Mouse (Mus musculus): Measurements from ENCODE around the gene Zbtb18. TPM values are rescaled to one million over a fixed set of nuclear protein-coding genes. Genes with fewer than 3 reads are reported as not detected.

Gene Zbtb18
- polyA plus RNA-seq, 1 experiment from 2014 or later, result 2.1 TPM

DNA sequence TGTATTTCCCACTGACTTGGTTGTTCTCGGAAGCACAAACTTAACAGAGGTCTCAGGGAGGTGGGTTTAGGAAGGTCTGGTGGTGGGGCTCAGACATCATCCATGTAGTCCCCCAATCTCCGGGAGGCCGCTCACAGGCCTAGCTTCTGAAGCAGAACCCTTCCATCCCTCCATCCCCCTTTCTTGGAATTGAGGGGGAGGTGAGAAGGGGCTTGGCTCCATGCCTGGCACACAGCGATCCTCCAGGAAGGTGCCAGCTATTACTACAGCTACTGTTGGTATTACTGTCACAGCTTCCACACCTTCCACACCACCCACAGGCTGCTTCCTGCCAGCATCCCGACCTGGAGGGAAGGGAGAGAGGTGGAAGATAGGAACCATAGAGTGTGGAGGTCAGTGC, 26.3 kb downstream of the Zbtb18 start:
- Histone ChIP-seq H3K4me3 (no peak overlapping the region), H3K27me3 (replicated peaks; ENCODE audit: low read depth, poor library complexity, severe bottlenecking) (0 out of 2 replicates have a peak, but pooled peaks cover 5% of the 10 kb centered on the region), H3K27ac (replicated peaks) (no peak overlapping the region), H3K36me3 (replicated peaks) (no peaks in the 10 kb centered on the region), H3K4me1 (no peaks in the 10 kb centered on the region), H3K9me3 (no peaks in the 10 kb centered on the region)
- 89% methylated on average over 5 of the region's 5 CpGs for whole genome bisulfite sequencing
- no peak for DNase-seq (ENCODE audit: low spot score)

GRCm38 (mm10) chr1:177470091-177470490, 27.9 kb downstream of the Zbtb18 start:
- H3K4me1 ChIP-seq, result no peaks in the 10 kb centered on the region
- 0 out of 2 replicates have a peak overlapping the region, but pooled peaks have one; percentile 44 for H3K27ac ChIP-seq (replicated peaks)
- no peak for DNase-seq (ENCODE audit: low spot score)
- WGBS, result 79% methylated on average over 4 of the region's 4 CpGs
- no peaks in the 10 kb centered on the region for H3K36me3 ChIP-seq (replicated peaks)
- H3K4me3 ChIP-seq, result no peak overlapping the region
- 0 out of 2 replicates have a peak, but pooled peaks cover 5% of the 10 kb centered on the region for H3K27me3 ChIP-seq (replicated peaks; ENCODE audit: low read depth, poor library complexity, severe bottlenecking)
- no peaks in the 10 kb centered on the region for H3K9me3 ChIP-seq

- no peaks in the 10 kb centered on the region for H3K36me3 ChIP-seq (replicated peaks)
- H3K4me1 ChIP-seq, result no peaks in the 10 kb centered on the region
- no peak overlapping the region for H3K27ac ChIP-seq (replicated peaks)
- no peak overlapping the region for H3K4me3 ChIP-seq
- H3K27me3 ChIP-seq (replicated peaks; ENCODE audit: low read depth, poor library complexity, severe bottlenecking), result 0 out of 2 replicates have a peak, but pooled peaks cover 5% of the 10 kb centered on the region
- 74% methylated on average over 2 of the region's 2 CpGs for WGBS
- no peak for DNase-seq (ENCODE audit: low spot score)
- no peaks in the 10 kb centered on the region for H3K9me3 ChIP-seq
These were observed 28.8 kb downstream of the Zbtb18 start for GRCm38 (mm10) chr1:177470951-177471350.

DNA sequence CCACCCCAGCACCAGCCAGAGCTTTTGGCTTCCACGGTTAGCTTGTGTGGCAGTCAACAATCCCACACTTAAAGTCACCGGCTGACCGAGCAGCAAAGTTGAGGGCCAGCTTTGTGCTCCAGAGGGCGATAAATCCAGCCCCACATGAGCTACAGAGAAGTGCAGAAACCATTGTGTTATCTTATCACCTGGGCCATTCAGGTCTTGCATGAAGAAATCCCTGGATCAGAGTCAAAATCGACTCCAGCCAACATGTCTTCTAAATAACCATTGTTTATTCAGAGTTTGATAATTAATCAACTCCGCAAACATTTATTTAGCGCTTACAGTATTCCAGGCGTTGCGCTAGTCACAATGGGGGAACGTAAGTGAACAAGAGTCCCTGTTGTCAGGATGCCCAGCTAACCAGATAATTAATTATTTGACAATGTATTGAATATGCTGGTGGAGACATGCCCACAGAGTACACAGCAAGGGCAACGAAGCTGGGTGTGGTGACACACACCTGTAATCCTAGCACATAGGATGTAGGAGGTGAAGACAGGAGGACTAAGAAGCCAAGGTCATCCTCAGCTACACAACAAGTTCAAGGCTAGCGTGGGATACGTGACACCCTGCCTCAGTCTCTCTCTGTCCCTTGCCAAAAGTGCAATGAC, 33.5 kb downstream of the Zbtb18 start:
- Histone ChIP-seq H3K27ac (replicated peaks) (no peak overlapping the region), H3K27me3 (replicated peaks; ENCODE audit: low read depth, poor library complexity, severe bottlenecking) (no peaks in the 10 kb centered on the region), H3K4me3 (no peak overlapping the region), H3K36me3 (replicated peaks) (no peaks in the 10 kb centered on the region), H3K4me1 (no peaks in the 10 kb centered on the region), H3K9me3 (no peaks in the 10 kb centered on the region)
- no peak for DNase-seq (ENCODE audit: low spot score)
- 90% methylated on average over 13 of the region's 13 CpGs for WGBS

- no peaks in the 10 kb centered on the region for H3K4me1 ChIP-seq
- H3K4me3 ChIP-seq, result no peak overlapping the region
- no peaks in the 10 kb centered on the region for H3K9me3 ChIP-seq
- H3K27ac ChIP-seq (replicated peaks), result no peak overlapping the region
- no peak for DNase-seq (ENCODE audit: low spot score)
- H3K27me3 ChIP-seq (replicated peaks; ENCODE audit: low read depth, poor library complexity, severe bottlenecking), result no peaks in the 10 kb centered on the region
- H3K36me3 ChIP-seq (replicated peaks), result no peaks in the 10 kb centered on the region
- 88% methylated on average over 2 of the region's 2 CpGs for WGBS
These were observed 36.4 kb downstream of the Zbtb18 start for GRCm38 (mm10) chr1:177478578-177478977.

GRCm38 (mm10) chr1:177479356-177480004, 37.3 kb downstream of the Zbtb18 start:
- no peak for DNase-seq (ENCODE audit: low spot score)
- Histone ChIP-seq H3K4me1 (peaks cover 4% of the 10 kb centered on the region), H3K4me3 (no peak overlapping the region), H3K27ac (replicated peaks) (no peak overlapping the region; the same call in 1 of the 2 replicates), H3K27me3 (replicated peaks; ENCODE audit: low read depth, poor library complexity, severe bottlenecking) (no peaks in the 10 kb centered on the region), H3K9me3 (no peaks in the 10 kb centered on the region), H3K36me3 (replicated peaks) (no peaks in the 10 kb centered on the region)
- WGBS, result 80% methylated on average over 10 of the region's 10 CpGs

- H3K4me3 ChIP-seq, result no peak overlapping the region
- no peak overlapping the region for H3K27ac ChIP-seq (replicated peaks)
- WGBS, result 89% methylated on average over 2 of the region's 2 CpGs
- no peaks in the 10 kb centered on the region for H3K36me3 ChIP-seq (replicated peaks)
- DNase-seq (ENCODE audit: low spot score), result no peak
- peaks cover 9% of the 10 kb centered on the region for H3K4me1 ChIP-seq
- H3K27me3 ChIP-seq (replicated peaks; ENCODE audit: low read depth, poor library complexity, severe bottlenecking), result no peaks in the 10 kb centered on the region
- no peaks in the 10 kb centered on the region for H3K9me3 ChIP-seq
These were observed 41.5 kb downstream of the Zbtb18 start for GRCm38 (mm10) chr1:177483612-177484011.

DNA sequence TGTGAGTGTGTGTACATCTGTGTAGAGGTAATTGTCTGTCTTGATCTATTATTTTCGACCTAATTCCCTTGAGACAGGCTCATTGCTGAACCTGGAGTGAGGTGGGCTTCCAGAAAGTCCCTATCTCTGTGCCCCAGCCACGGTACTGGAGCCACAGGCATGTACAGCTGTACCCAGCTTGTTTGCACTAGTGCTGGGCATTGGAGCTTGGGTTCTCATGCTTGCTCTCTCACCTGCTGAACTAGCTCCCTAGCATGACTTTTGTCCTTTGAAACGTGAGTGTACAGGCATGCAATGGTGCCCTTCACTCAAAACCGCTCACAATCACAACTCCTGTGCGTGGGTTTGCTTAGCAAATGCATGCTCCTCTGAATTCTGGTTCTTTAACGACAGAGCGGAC, 42.1 kb downstream of the Zbtb18 start:
- no peak overlapping the region for H3K27ac ChIP-seq (replicated peaks)
- H3K9me3 ChIP-seq, result no peaks in the 10 kb centered on the region
- no peaks in the 10 kb centered on the region for H3K27me3 ChIP-seq (replicated peaks; ENCODE audit: low read depth, poor library complexity, severe bottlenecking)
- 78% methylated on average over 7 of the region's 7 CpGs for WGBS
- H3K4me1 ChIP-seq, result peaks cover 9% of the 10 kb centered on the region
- no peak for DNase-seq (ENCODE audit: low spot score)
- no peaks in the 10 kb centered on the region for H3K36me3 ChIP-seq (replicated peaks)
- H3K4me3 ChIP-seq, result no peak overlapping the region

DNA sequence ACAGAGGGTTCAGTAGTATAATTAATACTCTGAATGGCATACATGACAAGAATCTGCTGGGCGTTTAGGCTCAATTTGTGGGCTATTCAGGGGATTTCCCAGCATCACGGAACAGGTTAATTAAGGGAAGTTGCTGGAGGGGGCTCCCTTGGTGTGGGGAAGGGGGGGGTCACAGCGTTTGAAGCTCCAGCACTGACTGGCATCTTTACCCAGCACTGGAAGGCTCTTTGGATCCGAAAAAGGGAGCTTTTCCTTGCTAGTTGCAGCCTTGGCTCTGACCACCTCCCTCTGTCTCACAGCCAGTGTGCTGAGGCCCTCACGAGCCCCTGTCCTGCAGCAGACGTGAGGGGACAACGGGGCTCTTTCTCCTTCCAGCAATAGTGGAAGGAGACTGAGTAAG, 42.5 kb downstream of the Zbtb18 start:
- Histone ChIP-seq H3K4me3 (no peak overlapping the region), H3K4me1 (peaks cover 9% of the 10 kb centered on the region), H3K9me3 (no peaks in the 10 kb centered on the region), H3K27me3 (replicated peaks; ENCODE audit: low read depth, poor library complexity, severe bottlenecking) (no peaks in the 10 kb centered on the region), H3K27ac (replicated peaks) (no peak overlapping the region), H3K36me3 (replicated peaks) (no peaks in the 10 kb centered on the region)
- WGBS, result 40% methylated on average over 7 of the region's 7 CpGs
- DNase-seq (ENCODE audit: low spot score), result no peak

DNA sequence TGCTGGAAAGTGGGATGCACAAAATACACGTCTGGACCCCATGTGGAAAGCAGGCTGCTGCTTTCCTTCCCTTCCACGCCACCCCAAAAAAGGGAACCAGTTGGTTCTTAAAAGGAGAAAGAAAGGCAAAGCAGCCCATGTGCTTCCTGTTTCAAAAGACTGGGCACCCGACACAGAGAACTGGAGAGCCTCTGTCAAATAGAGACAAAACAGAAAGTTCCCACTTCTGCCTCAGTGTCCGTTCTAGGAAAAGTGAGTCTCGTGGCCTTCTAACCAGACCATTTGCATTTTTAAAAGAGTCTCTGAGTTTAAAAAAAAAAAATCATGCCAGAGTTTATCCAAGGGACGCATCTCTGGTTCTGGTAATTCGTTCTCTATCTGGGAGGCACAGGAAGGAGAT, 47.7 kb downstream of the Zbtb18 start:
- DNase-seq (ENCODE audit: low spot score), result no peak
- Histone ChIP-seq H3K9me3 (no peaks in the 10 kb centered on the region), H3K36me3 (replicated peaks) (no peaks in the 10 kb centered on the region), H3K4me1 (peaks cover 9% of the 10 kb centered on the region), H3K27me3 (replicated peaks; ENCODE audit: low read depth, poor library complexity, severe bottlenecking) (no peaks in the 10 kb centered on the region), H3K27ac (replicated peaks) (no peak overlapping the region), H3K4me3 (no peak overlapping the region)
- 78% methylated on average over 7 of the region's 7 CpGs for WGBS

DNA sequence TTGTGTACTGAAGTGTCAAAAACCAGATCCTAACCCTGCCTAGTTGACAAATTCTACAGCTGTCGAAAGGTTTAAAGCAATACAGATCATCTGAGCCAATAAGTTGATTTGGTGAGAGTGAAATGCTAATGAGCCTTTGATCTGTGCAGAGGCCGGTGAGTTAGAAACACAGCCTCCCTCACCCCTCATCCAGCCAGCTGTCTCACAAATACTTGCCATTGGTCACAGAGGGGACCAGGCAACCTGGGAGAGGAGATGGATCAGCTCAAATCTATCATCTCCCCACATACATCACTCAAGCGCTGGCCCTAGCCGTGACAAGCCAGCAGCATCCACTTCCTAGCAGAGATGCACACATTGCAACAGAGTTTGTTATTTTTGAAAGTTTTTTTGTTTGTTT, 48.7 kb downstream of the Zbtb18 start:
- Histone ChIP-seq H3K4me1 (peaks cover 7% of the 10 kb centered on the region; the same call in 1 of the 2 replicates), H3K4me3 (no peak overlapping the region), H3K36me3 (replicated peaks) (no peaks in the 10 kb centered on the region), H3K27ac (replicated peaks) (no peak overlapping the region), H3K27me3 (replicated peaks; ENCODE audit: low read depth, poor library complexity, severe bottlenecking) (no peaks in the 10 kb centered on the region), H3K9me3 (no peaks in the 10 kb centered on the region)
- 66% methylated on average over 4 of the region's 4 CpGs for WGBS
- DNase-seq (ENCODE audit: low spot score), result no peak

DNA sequence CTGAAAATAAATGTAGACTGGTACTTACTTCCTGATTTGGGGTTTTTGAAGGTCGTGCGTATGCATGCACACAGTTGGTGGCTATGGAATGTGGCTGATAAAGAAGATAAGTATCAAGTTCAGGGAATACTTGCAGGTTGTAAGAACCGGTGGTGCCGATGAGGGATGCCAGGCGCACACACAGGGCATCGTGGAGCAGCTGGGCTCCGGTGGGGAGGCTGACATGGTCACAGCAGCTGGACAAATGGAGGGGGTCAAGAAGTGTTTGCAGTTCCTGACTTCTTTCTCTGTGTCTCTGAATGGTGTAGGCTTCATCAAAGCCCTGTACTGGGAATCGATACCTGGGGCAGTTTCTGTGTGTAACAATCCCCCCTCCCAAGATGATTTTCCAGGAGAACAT, 49.1 kb downstream of the Zbtb18 start:
- DNase-seq (ENCODE audit: low spot score), result no peak
- H3K4me3 ChIP-seq, result no peak overlapping the region
- no peak overlapping the region for H3K27ac ChIP-seq (replicated peaks)
- H3K9me3 ChIP-seq, result no peaks in the 10 kb centered on the region
- peaks cover 7% of the 10 kb centered on the region; the same call in 1 of the 2 replicates for H3K4me1 ChIP-seq
- 79% methylated on average over 8 of the region's 8 CpGs for WGBS
- H3K36me3 ChIP-seq (replicated peaks), result no peaks in the 10 kb centered on the region
- no peaks in the 10 kb centered on the region for H3K27me3 ChIP-seq (replicated peaks; ENCODE audit: low read depth, poor library complexity, severe bottlenecking)

GRCm38 (mm10) chr1:177494306-177494705, 52.2 kb downstream of the Zbtb18 start:
- 87% methylated on average over 8 of the region's 8 CpGs for WGBS
- H3K4me3 ChIP-seq, result no peak overlapping the region
- no peaks in the 10 kb centered on the region for H3K27me3 ChIP-seq (replicated peaks; ENCODE audit: low read depth, poor library complexity, severe bottlenecking)
- no peak overlapping the region for H3K27ac ChIP-seq (replicated peaks)
- H3K4me1 ChIP-seq, result peaks cover 7% of the 10 kb centered on the region; the same call in 1 of the 2 replicates
- no peak for DNase-seq (ENCODE audit: low spot score)
- no peaks in the 10 kb centered on the region for H3K9me3 ChIP-seq
- no peaks in the 10 kb centered on the region for H3K36me3 ChIP-seq (replicated peaks)

Data from embryonic facial prominence, embryonic 10.5 days (tissue).